Mouse (Mus musculus): Measurements from ENCODE around the gene Rasgef1a. TPM values are rescaled to one million over a fixed set of nuclear protein-coding genes. Genes with fewer than 3 reads are reported as not detected.

The Rasgef1a gene
- polyA plus RNA-seq, 3 experiments from 2014 or later: 4.0 to 4.8 (median 4.6) TPM

DNA sequence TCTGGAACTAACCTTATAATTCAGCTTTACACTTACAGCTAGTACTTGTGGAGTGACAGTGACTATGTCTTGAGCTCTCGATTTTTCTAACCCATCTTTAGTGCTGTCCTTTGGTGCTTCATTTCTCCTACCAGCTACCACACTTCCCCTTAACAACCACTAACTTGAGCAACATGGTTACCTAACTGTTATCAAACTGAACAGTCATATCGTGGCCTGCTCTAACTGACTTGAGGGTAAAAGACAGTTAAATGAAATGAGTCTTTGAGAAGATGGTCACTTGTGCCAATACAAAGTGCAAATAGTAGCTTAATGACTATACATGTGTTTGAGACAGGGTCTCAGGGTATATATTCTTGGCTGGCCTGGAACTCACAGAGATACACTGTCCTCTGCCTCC, 125.9 kb downstream of the Rasgef1a start:
- ATAC-seq: no peak

DNA sequence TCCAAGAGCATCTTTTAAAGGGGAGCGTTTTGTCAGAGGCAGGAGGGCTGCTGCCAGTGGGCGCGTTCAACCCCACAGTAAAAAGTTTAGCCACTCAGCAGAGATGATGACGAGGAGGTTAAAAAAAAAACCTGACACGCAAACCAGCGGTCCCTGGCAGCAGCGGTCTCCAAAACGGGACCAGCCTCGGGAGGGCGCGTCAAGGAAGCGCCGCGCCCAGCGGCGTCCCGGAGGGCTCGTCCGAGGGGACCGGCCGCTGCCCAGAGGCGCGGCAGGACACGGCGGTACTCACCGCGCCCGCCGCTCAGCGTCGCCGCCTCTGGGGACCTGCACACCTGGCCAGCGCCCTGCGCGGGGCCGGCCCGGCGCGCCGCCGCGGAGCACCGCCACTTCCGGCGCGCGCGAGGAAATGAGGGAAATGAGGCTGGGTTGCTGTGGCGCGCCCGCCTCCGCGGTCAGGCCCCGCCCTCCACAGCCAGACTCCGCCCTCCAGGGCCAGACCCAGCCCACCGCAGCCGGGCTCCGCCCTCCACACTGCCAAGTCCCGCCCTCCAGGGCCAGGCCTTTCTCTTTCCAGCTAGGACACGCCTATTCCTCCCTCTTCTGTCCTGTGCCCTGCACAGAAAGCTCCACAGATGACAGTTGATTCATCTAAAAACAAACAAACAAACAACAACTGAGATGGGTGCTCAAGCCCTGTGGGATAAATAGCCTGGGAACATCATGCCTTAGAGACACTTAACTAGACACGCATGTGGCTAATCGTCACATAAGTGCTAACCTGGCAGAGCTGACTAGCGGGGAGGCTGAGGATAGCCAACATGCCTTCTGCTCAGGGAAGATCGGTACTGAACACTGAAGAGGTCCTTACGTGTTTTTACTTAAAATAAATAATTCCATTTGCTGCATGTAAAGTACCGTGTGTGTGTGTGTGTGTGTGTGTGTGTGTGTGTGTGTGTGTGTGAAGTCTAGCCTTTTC, 127.8 kb downstream of the Rasgef1a start, which contains the start of gene Csgalnact2:
Csgalnact2 (minus strand) TSS at position 410 of the 979 bp plus-strand sequence.
- ATAC-seq: peak; percentile 97

DNA sequence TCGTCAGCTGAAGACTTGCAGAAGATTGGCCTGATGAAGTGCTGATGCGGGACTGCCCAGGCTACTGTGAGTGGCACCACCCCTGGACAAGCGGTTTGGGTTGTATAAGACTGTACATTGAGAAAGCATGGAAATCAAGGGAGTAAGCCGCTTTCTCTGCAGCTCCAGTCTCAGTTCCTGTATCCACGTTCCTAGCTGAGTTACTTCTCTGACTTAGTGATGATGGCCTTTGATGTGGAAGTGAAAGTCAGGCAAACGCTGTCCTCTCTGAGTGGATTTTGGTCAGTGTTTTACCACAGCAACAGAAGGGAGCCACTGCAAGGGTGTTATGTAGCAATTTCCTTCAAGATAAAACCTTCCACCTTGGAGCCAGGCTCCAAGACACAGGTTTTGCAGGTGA, 129.7 kb downstream of the Rasgef1a start:
- no peak for ATAC-seq

Other genes starting within 250 kb of the Rasgef1a start
- gene Zfp637, start 170.3 kb upstream of the Rasgef1a start, polyA plus RNA-seq (2017; shearing (Covaris generic)): 10 to 100 TPM; 26.8 to 35.7 (median 33.1) TPM
- gene Zfp239, start 149.3 kb upstream of the Rasgef1a start, polyA plus RNA-seq (2017; shearing (Covaris generic)): 1 to 10 TPM; 4.5 to 6.2 (median 4.9) TPM
- 1,000 to 10,000 TPM in 1 of 3 experiments, 100 to 1,000 TPM in 2; 776 to 1,009 (median 841) TPM for gene Hnrnpf, start 111.1 kb upstream of the Rasgef1a start, polyA plus RNA-seq (2017; shearing (Covaris generic))
- gene Fxyd4, start 73.7 kb upstream of the Rasgef1a start, polyA plus RNA-seq (2017; shearing (Covaris generic)): 10 to 100 TPM in 2 of 3 experiments, 1 to 10 TPM in 1; 6.1 to 16.1 (median 10.9) TPM
- 1 to 10 TPM; 7.1 to 8.5 (median 8.1) TPM for gene Csgalnact2, start 127.7 kb downstream of the Rasgef1a start, polyA plus RNA-seq (2017; shearing (Covaris generic))
- under 1 TPM; 0.23 to 0.91 (median 0.40) TPM for gene Ret, start 186.3 kb downstream of the Rasgef1a start, polyA plus RNA-seq (2017; shearing (Covaris generic))